Mouse (Mus musculus): ENCODE data around the gene Ppp4r3a. TPM values are rescaled to one million over a fixed set of nuclear protein-coding genes. Genes with fewer than 3 reads are reported as not detected.

Gene Ppp4r3a
- polyA plus RNA-seq, 1 experiment from 2014 or later = 50.1 TPM

- no peaks in the 10 kb centered on the region for H3K27me3 ChIP-seq (replicated peaks)
- H3K4me1 ChIP-seq = peaks cover 32% of the 10 kb centered on the region
- peak overlapping the region; percentile 99 for H3K9ac ChIP-seq
- ATAC-seq = no peak
- 21% methylated on average over 4 of the region's 4 CpGs for WGBS (ENCODE audit: insufficient replicate concordance)
- peak overlapping the region; percentile 92 for H3K4me3 ChIP-seq
- H3K4me2 ChIP-seq = peak overlapping the region; percentile 91
- H3K36me3 ChIP-seq = peaks cover 17% of the 10 kb centered on the region
- H3K27ac ChIP-seq = peak overlapping the region; percentile 94
- no peaks in the 10 kb centered on the region for H3K9me3 ChIP-seq (replicated peaks)
Observed at GRCm38 (mm10) chr12:101084237-101084636, 735 bp upstream of the Ppp4r3a start.

GRCm38 (mm10) chr12:101083839-101084195, 315 bp upstream of the Ppp4r3a start:
- H3K27ac ChIP-seq = peak overlapping the region; percentile 94
- peak overlapping the region; percentile 92 for H3K4me3 ChIP-seq
- ATAC-seq = peak; percentile 61
- 3% methylated on average over 23 of the region's 23 CpGs for WGBS (ENCODE audit: insufficient replicate concordance)
- H3K9ac ChIP-seq = peak overlapping the region; percentile 99
- no peaks in the 10 kb centered on the region for H3K27me3 ChIP-seq (replicated peaks)
- peaks cover 21% of the 10 kb centered on the region for H3K36me3 ChIP-seq
- no peaks in the 10 kb centered on the region for H3K9me3 ChIP-seq (replicated peaks)
- peak overlapping the region; percentile 91 for H3K4me2 ChIP-seq
- peaks cover 36% of the 10 kb centered on the region for H3K4me1 ChIP-seq

GRCm38 (mm10) chr12:101082296-101083075, 1.0 kb downstream of the Ppp4r3a start:
- Histone ChIP-seq H3K27me3 (replicated peaks) (no peaks in the 10 kb centered on the region), H3K4me2 (peak overlapping the region; percentile 91), H3K9ac (peak overlapping the region; percentile 99), H3K4me3 (peak overlapping the region; percentile 92), H3K4me1 (peaks cover 49% of the 10 kb centered on the region), H3K9me3 (replicated peaks) (no peaks in the 10 kb centered on the region), H3K27ac (peak overlapping the region; percentile 94), H3K36me3 (peaks cover 32% of the 10 kb centered on the region)
- WGBS (ENCODE audit: insufficient replicate concordance) = under 1% methylated on average over 69 of the region's 69 CpGs
- peak; percentile 4 for ATAC-seq

- Histone ChIP-seq H3K4me1 (peaks cover 63% of the 10 kb centered on the region), H3K4me3 (no peak overlapping the region), H3K4me2 (peak overlapping the region; percentile 22), H3K27ac (no peak overlapping the region), H3K9ac (no peak overlapping the region), H3K27me3 (replicated peaks) (no peaks in the 10 kb centered on the region), H3K36me3 (peaks cover 58% of the 10 kb centered on the region), H3K9me3 (replicated peaks) (no peaks in the 10 kb centered on the region)
- 0 out of 2 replicates have a peak, but pooled peaks have one; percentile 40 for ATAC-seq
Observed at GRCm38 (mm10) chr12:101077955-101078354, 5.5 kb downstream of the Ppp4r3a start.

- no peak for ATAC-seq
- H3K36me3 ChIP-seq = peaks cover 62% of the 10 kb centered on the region
- H3K9ac ChIP-seq = no peak overlapping the region
- 69% methylated on average over 3 of the region's 3 CpGs for WGBS (ENCODE audit: insufficient replicate concordance)
- no peak overlapping the region for H3K4me2 ChIP-seq
- H3K9me3 ChIP-seq (replicated peaks) = no peaks in the 10 kb centered on the region
- H3K4me1 ChIP-seq = peaks cover 53% of the 10 kb centered on the region
- no peaks in the 10 kb centered on the region for H3K27me3 ChIP-seq (replicated peaks)
- no peak overlapping the region for H3K4me3 ChIP-seq
- H3K27ac ChIP-seq = no peak overlapping the region
Observed at GRCm38 (mm10) chr12:101075433-101075832, 8.1 kb downstream of the Ppp4r3a start.

GRCm38 (mm10) chr12:101074821-101075429, 8.6 kb downstream of the Ppp4r3a start:
- 87% methylated on average over 4 of the region's 4 CpGs for WGBS (ENCODE audit: insufficient replicate concordance)
- H3K9ac ChIP-seq = no peak overlapping the region
- peaks cover 57% of the 10 kb centered on the region for H3K36me3 ChIP-seq
- peaks cover 48% of the 10 kb centered on the region for H3K4me1 ChIP-seq
- H3K27me3 ChIP-seq (replicated peaks) = no peaks in the 10 kb centered on the region
- ATAC-seq = no peak
- H3K27ac ChIP-seq = no peak overlapping the region
- no peak overlapping the region for H3K4me3 ChIP-seq
- no peak overlapping the region for H3K4me2 ChIP-seq
- no peaks in the 10 kb centered on the region for H3K9me3 ChIP-seq (replicated peaks)

- no peak overlapping the region for H3K9ac ChIP-seq
- peaks cover 56% of the 10 kb centered on the region for H3K36me3 ChIP-seq
- no peak overlapping the region for H3K4me2 ChIP-seq
- H3K9me3 ChIP-seq (replicated peaks) = no peaks in the 10 kb centered on the region
- 76% methylated on average over 1 of the region's 1 CpGs for WGBS (ENCODE audit: insufficient replicate concordance)
- peaks cover 7% of the 10 kb centered on the region for H3K4me1 ChIP-seq
- no peak for ATAC-seq
- no peaks in the 10 kb centered on the region for H3K27me3 ChIP-seq (replicated peaks)
- no peak overlapping the region for H3K4me3 ChIP-seq
- no peak overlapping the region for H3K27ac ChIP-seq
Observed at GRCm38 (mm10) chr12:101069813-101070212, 13.7 kb downstream of the Ppp4r3a start.

GRCm38 (mm10) chr12:101066329-101066728, 17.2 kb downstream of the Ppp4r3a start:
- 96% methylated on average over 1 of the region's 1 CpGs for WGBS (ENCODE audit: insufficient replicate concordance)
- Histone ChIP-seq H3K4me3 (no peak overlapping the region), H3K4me2 (no peak overlapping the region), H3K27ac (no peak overlapping the region), H3K9me3 (replicated peaks) (no peaks in the 10 kb centered on the region), H3K36me3 (peaks cover 76% of the 10 kb centered on the region), H3K4me1 (no peaks in the 10 kb centered on the region), H3K27me3 (replicated peaks) (no peaks in the 10 kb centered on the region), H3K9ac (no peak overlapping the region)
- no peak for ATAC-seq

GRCm38 (mm10) chr12:101039956-101040355, 43.5 kb downstream of the Ppp4r3a start:
- no peaks in the 10 kb centered on the region for H3K27me3 ChIP-seq (replicated peaks)
- no peak overlapping the region for H3K4me3 ChIP-seq
- no peak for ATAC-seq
- no peak overlapping the region for H3K9ac ChIP-seq
- H3K4me2 ChIP-seq = no peak overlapping the region
- peaks cover 69% of the 10 kb centered on the region for H3K36me3 ChIP-seq
- no peaks in the 10 kb centered on the region for H3K4me1 ChIP-seq
- H3K27ac ChIP-seq = no peak overlapping the region
- H3K9me3 ChIP-seq (replicated peaks) = no peaks in the 10 kb centered on the region

GRCm38 (mm10) chr12:101028954-101029731, 54.4 kb downstream of the Ppp4r3a start, which contains the start of gene Ccdc88c:
TSS of gene Ccdc88c (minus strand) at chr12:101029056.
- ATAC-seq = peak; percentile 85
- Histone ChIP-seq H3K36me3 (peaks cover 4% of the 10 kb centered on the region), H3K4me1 (peaks cover 46% of the 10 kb centered on the region), H3K4me3 (peak within 1 kb of the TSS; percentile 88), H3K4me2 (peak within 1 kb of the TSS; percentile 98), H3K9ac (peak within 1 kb of the TSS; percentile 98), H3K27ac (peak within 1 kb of the TSS; percentile 95), H3K9me3 (replicated peaks) (no peaks in the 10 kb centered on the region), H3K27me3 (replicated peaks) (no peaks in the 10 kb centered on the region)
- under 1% methylated on average over 31 of the region's 56 CpGs for WGBS (ENCODE audit: insufficient replicate concordance)

- peak overlapping the region; percentile 98 for H3K9ac ChIP-seq
- H3K9me3 ChIP-seq (replicated peaks) = no peaks in the 10 kb centered on the region
- no peaks in the 10 kb centered on the region for H3K27me3 ChIP-seq (replicated peaks)
- H3K27ac ChIP-seq = peak overlapping the region; percentile 95
- peaks cover 54% of the 10 kb centered on the region for H3K4me1 ChIP-seq
- WGBS (ENCODE audit: insufficient replicate concordance) = under 1% methylated on average over 59 of the region's 67 CpGs
- peak overlapping the region; percentile 98 for H3K4me2 ChIP-seq
- H3K4me3 ChIP-seq = peak overlapping the region; percentile 88
- peaks cover 11% of the 10 kb centered on the region for H3K36me3 ChIP-seq
- ATAC-seq = no peak
Observed at GRCm38 (mm10) chr12:101028247-101028953, 55.1 kb downstream of the Ppp4r3a start.
